Mouse (Mus musculus): ENCODE measurements around the gene Shld1. TPM values are rescaled to one million over a fixed set of nuclear protein-coding genes. Genes with fewer than 3 reads are reported as not detected.

Shld1 gene
- polyA plus RNA-seq, 3 experiments from 2014 or later: 14.9 to 43.3 (median 35.0) TPM

DNA sequence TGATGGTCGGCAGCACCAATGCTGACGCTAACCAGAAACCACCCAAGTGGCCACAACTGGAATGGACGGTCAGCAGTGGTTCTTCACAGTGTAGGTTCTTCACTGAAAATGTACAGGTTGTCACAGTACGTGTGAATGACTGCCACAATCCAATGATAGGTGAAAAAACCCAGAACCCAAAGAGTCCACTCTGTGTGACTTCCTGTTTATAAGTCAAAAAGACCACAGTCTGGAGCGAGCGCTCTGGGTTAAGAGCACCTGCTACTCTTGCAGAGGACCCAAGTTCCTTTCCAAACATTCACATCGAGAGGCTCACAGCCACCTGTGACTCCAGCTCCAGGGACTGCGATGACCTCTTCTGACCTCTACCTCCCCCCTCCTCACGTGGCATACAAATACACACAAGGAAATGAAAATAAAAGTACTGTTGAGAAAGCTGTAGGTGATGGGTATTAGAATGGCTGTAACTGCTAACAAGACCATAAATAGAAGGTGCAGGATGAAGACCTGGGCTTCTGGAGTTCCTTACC lies 38.7 kb downstream of the Shld1 start:
- peak; percentile 66 for ATAC-seq

DNA sequence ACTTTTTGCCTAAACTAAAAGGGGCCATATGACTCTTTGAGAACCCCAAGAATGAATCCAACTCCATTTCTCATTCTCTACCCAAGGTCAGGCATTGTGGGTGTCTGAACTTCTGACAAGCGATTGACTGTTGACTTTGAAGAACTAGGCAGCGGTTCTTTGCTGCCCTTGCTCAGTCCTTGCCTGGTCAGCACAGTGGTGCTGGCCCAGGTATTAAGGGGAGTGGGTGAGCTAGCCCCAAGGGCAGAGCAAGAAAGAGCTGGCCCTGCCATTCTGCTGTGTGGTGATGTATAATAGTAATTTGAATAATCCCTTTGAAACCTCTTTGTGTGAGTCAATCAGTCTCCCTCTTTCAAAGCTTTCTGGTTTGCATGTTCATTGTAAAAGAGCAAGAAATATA lies 39.4 kb downstream of the Shld1 start:
- ATAC-seq: no peak

DNA sequence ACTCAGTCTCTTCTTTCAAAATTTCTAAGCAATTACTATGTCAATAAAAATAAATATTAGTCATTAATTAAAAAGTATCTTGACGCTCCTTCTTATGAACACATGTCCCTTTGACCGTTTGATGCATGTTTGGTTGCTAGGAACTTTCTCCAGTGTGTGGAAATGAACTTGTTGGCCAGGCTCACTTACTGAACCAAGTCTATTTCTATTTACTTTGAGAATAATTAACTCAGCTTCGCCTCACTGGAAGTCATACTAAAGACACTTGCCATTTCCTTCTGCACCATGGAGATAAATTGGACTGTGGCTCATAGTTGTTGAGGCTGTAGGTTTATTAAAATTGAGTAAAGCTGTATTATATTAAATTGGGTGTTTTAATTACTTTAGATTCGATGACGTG lies 46.2 kb downstream of the Shld1 start:
- no peak for ATAC-seq

DNA sequence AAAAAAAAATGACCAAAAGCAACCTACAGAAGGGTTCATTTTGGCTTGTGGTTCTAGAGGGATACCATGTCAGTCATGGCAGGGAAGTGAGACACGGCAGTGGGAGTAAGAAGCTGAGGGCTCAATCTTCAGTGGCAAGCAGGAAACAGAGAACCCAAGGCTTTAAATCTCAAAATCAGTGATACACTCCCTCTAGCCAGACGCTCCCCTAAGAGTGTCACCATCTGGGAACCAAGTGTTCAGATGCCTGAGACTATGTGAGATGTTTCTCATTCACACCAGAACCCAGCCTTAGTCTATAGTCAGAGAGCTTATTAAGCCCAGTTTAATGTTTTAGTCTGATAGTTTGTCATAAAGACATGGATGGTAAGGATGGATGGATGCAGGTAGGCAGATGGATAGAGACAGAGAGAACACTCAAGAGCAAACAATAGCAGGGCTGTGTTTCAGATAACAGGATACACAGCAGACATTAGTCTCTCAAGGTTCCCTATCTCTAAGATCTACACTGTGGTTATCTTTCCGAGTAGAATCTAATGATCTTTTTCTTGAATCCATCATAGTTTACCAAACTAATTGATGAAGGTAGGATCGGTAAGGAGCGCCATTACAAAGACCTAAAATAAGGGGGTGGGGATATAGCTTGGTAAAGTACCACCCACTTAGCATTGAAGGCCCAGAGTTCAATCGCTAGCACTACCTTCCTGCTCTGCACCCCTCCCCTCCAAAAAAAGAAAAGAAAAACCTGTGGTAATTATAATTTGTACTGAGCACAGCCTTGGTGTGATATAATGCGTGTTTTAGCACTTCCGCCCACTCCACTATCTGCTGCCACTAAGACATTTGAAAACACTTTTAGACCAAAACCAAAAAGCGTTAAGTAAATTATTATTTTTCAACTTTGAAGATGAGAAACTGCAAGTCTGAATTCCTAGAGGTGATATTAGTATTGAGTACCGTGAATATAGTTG lies 47.2 kb downstream of the Shld1 start:
- peak; percentile 61 for ATAC-seq

DNA sequence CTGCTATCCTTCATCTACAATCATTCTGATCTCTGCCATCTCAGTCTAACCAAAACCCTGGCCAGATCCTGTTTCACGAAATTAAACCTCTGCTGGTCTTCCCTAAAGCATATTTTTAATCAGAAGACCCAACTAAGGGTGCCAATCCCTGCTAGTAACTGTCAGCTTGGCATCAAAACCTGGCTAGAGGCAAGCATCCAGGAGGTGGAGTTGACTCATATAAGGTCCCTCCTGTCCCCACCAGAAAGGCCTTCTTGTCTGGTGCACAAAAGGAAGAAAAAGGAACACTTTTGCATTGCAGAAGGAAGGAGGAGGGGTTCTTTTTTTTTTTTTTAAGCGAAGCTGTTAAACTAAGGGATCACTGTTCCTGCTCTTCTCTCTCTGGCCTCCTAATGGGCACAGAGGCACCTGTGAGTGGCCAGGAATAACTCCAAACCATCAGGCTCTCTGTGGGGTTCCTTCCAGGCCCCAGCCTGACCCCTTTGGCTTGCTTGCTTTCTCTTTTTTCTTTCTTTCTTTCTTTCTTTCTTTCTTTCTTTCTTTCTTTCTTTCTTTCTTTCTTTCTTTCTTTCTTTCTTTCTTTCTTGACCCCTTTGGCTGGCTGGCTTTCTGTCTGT lies 52.2 kb downstream of the Shld1 start:
- ATAC-seq: no peak

DNA sequence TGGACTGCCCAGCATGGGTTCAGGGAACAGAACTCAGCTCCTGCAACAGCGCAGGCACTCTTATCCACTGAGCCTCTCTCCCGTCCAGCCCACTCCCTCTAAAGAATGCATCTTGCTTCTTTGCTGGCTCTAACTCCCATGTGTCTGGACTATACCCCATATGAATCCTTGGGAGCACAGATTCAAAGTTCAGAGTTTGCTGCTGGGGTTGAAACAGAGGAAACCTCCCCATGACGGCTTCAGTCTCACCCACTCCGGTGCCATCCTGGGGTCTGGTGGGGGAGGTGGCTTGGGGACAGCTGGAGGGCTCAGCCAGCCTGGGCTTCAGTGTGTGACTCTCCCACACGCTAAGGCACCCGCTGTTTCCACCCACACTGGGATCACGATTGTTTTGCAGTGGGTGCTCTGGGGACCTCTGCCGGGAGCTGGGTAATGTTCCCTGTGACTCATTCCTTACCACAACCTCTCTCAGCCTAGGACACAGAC lies 55.2 kb downstream of the Shld1 start:
- no peak for ATAC-seq

DNA sequence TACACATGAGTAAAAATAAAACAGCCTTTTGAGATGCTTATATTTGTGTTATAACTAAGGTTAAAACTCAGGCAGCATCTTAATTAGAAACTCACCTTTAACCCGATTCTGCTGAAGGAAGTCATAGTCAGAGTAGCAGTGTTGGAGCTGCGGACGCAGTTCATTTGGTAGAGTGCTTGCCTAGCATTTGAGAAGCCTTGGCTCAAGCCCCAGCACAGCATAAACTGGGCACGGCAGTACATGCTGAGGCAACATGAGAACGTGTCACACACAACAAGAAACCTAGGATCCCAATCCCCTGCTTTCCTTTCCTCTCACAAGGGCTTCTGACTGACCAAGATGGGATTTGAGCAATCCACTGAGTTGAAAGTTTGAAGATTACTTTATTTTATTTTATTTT lies 58.1 kb downstream of the Shld1 start:
- ATAC-seq: no peak

DNA sequence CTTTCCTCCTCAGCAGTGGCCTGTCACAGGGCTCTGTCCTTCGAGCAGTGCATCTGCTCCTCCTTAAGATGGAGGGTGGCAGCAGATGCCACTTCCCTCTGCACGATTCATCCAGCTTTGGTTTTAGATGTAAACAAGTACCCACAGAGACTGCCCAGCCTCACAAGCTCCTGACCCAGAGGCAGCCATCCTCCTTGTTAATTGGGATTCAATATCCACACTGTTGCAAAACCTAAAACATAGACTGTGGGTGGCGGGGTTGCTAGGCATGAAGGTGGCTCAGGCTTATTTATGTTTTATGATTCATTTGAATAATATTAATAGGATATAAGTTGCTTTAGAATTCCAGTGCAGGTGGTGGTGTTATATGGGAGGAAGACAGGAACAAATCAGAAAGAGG lies 59.4 kb downstream of the Shld1 start:
- ATAC-seq: no peak

DNA sequence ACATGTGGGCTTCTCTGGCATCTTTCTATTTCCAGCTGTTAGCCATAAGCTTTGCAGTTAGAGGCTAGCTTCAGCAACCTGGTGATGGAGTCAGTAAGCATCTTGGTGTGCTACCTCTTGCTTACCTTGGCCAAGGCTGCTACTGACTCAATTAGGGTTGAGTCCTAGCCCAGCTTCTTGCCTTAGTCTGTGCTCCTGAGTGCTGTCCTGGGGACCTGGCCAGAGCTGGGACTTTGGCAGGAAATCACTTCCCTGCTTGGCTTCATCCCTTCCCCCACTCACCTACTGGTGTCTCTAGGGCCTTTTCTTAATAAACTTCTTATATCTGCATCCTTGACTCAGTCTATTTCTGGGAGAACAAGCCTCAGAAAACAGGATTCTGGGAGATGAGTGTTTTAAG lies 64.0 kb downstream of the Shld1 start:
- ATAC-seq: no peak

DNA sequence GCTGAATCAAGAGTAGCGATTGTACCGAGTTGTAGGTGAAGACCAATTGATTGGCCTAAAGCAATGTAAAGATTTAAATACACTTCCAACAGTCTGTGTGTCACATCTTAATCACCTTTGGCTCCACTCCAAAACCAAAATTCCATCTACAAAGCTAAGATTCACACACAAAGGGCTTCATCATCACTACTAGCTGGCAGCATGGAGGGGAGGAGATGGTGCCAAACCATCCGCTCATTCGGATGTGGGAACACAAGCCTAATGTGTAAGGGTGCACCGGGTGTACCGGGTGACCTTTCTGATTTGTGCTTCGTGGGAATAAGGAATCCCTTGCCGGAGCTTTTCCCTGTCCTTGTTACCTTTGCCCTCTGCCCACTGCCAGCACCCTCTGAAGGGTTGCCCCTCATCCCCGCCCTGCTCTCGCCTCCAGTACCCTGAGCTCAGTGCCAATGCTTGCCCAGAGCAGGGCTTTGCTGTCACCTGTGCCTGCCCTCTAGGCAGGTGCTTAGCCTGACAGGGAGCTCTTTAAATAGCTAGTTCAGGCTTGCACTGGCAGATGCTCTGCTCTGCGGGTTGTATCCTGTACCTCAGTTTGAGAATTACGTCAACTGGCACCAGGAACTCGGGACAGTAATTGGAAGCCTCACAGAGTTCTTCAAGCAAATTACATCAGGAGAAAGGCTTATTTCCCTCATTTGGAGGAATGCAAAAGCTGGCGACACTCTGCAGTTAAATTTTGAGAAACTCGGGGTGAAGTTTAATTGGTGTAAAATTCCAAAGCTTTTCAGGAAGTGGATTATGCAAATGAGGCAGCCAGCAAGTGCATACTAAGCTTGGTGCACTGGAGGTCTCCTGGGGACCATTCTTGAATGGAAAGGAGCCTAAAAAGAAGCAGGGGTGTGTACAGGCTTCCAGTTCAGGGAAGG lies 64.7 kb downstream of the Shld1 start:
- ATAC-seq: no peak

DNA sequence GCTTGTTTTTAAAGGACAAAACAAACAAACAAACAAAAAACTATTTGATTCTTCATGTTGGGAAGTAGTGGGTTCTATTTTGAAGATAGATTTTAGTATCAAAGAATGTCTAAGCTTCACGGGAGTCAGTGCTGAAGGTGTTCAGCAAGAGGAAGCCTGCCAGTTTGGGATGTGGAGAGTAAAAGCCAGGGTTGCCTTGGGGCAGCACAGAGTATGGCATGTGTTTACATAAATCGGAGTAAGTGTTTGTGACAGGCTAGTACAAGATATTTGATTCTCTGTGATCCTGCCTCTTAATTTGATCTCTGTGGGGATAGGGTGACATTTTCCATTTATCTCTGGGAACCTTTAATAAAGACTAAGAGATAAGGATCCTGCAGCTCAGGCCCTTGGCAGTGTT lies 65.7 kb downstream of the Shld1 start:
- ATAC-seq: no peak

DNA sequence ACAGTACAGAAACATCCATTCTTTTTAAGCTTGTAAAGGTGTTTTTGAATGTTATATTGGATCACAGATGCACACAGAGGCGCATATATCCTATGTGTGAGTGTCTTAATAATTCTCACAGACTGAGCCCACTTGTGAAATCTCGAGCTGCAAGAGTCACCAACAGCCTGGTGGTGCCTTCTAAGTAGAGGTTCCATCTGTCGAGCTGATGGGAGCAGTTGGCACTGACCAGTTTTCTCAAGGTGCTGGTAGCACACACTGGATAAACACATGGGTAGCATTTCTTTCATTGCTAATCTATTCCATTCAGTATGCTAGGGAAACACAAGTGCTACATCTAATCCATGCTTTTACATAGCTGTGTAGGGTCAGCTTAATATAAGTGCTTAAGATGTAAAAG lies 66.4 kb downstream of the Shld1 start:
- ATAC-seq: no peak

DNA sequence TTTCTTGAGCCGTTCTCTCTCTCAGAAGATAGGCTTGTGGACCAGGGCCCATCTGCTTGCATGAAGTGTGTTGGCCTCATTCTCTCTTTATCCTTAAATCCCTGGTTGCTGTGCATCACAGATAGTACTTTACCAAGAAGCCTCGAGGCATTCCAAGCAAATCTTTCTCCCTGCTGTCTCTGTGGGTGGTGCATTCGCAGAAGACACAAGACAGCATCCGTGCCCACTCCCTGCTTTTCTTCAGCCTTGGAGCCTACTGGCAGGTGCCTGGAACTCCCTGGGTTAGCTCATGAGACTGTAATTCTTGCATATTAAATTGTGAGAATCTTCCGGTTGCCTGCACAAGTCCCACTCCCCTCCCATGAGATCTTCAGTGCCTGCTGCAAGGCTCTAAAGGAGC lies 71.2 kb downstream of the Shld1 start:
- no peak for ATAC-seq

DNA sequence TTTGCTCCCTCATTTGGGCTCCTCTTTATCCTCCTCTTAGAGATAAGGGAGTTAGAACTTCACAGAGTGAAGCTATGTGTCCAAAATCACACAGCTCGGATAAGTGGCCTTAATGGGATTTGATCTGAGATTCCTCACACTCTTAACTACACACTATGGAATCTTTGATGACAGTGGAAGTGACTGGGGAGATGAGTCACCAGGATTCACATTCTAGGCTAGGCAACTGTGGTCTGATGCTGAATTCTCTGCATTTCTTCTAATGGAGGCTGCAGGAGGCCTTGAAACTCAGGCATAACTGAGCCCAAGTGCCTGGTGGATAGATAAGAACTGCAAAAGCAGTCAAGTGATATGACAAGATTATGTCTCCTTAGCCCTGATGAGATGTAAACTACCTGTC lies 84.1 kb downstream of the Shld1 start:
- ATAC-seq: no peak

DNA sequence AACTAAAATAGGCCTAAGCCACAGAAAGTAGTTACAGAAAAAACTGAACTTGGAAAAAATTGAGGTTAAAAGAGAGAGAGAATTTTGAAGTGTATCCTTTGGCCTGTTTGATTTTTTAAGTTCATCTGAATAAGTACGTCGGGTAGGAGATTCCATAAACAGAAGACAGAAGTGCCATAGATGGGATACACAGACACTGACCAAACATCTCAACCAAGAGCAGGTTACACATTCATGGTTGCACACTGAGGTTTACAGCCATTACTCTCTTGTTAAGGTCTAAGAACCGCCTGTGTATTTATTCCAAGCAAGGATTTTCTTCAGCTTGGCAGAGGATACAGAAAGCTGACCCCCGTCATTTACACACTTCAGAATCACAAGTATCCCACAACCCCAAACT lies 94.2 kb downstream of the Shld1 start, which contains the start of gene Chgb:
Gene Chgb (plus strand): TSS at position 301 of the 400 bp plus-strand sequence.
- no peak for ATAC-seq

DNA sequence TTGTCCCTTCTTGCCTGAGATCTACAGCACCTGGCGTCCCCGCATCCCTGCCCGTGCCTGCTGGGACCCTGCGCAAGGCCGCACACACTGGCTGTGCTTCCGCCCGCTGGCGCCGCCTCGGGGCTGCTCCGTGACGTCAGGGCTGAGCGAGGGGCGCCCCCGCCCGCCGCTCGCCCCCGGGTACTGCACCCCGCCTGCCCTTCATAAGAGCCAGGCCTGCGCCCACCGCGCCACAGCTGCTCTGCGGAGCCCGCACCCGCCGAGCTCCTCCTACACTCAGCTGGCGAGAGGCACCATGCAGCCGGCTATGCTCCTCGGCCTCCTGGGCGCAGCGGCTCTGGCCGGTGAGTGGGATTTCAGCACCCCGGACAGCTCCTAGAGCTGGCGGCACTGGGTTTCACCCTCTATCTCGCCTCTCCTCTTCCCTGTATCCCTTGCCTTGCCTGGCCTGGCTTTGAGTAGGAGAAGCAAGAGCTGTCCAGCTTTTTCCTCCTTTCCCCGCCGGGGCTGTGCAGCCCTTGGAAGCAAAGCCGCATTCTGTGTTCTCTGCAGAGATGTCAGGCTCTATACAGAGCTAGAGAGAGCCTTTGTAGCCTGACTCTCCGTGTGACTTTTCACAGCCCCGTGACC lies 94.8 kb downstream of the Shld1 start:
- ATAC-seq: no peak

DNA sequence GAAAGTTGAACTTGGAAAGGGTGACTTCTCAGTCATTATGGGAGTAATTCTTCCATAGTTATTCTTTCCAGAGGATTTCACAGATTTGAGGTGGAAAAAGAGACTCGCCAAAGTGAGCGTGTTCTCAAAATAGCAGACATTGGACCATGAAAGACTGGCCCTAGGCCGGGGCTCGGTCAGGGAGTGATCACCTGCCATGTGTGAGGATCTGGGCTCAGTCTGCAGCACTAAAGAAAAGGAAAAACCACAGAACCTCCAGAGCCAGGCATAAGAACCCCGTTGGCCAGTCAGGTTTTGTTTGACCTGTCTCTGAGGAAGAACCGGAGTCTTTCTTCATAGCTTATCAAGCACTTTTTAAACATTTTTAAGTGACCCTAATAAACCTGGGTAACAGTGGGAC lies 97.3 kb downstream of the Shld1 start:
- no peak for ATAC-seq

DNA sequence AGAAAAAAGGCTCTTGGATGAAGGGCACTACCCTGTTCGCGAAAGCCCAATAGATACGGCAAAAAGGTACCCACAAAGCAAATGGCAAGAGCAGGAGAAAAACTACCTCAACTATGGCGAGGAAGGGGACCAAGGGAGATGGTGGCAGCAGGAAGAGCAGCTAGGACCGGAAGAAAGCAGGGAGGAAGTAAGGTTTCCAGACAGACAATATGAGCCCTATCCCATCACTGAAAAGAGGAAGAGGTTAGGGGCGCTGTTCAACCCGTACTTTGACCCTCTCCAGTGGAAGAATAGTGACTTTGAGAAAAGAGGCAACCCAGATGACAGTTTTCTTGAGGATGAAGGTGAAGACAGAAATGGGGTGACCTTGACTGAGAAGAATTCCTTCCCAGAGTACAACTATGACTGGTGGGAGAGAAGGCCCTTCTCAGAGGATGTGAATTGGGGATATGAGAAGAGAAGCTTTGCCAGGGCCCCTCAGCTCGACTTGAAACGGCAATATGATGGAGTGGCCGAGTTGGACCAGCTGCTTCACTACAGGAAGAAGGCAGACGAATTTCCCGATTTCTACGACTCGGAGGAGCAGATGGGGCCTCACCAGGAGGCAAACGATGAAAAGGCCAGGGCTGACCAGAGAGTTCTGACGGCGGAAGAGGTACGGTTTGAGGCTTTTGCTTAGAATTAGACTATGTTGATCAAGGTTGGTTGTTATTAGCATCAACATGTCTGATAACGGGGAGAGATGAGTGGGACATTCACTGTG lies 106.9 kb downstream of the Shld1 start:
- no peak for ATAC-seq

DNA sequence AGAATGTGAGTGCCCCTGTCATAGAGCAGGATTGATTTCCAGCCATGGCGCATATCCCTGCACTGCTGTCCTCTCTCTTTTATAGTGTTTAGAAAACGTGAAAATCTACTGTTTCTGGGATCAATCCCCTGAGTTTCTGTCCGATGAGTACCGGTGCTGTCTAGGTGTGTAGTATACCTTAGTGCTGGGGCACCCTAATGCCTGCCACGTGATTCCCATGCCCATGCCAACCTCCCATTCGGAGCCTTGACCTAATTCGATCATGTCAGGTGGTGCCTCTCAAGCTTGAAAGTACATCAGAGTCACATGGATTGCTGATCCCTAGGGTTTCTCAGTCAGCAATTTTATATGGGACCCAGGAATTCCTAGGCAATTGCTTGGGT lies 107.5 kb downstream of the Shld1 start:
- ATAC-seq: no peak
